Mouse (Mus musculus): Measurements from ENCODE around the gene Abtb2. TPM values are rescaled to one million over a fixed set of nuclear protein-coding genes. Genes with fewer than 3 reads are reported as not detected.

Abtb2 gene
- polyA plus RNA-seq, 1 experiment from 2014 or later: 5.6 TPM

DNA sequence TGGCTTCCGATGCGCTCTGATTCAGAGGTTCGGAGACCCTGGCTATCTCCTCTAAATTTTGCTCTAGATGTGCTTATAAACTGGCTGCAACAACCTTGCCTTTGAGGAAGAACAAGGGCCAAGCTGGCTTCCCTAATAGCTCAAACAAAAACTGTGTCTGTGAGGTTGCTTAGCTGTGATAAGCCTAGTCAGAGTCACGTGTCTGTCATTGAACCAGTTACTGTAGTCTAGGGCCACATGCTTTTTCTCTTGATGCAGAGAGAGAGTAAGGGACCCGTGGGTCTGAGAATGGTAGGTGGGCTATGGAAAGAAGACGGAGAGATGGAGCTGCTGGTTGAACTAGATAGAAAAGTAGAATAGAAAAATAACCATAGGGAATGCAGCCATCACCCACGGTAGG is 24.5 kb downstream of the Abtb2 start:
- no peak overlapping the region for H3K27ac ChIP-seq
- no peak for DNase-seq (ENCODE audit: low spot score)
- 89% methylated on average over 7 of the region's 7 CpGs for WGBS
- TF ChIP-seq CTCF (IDR thresholded peaks at IDR 0.05; ENCODE audit: low read depth): no peak
- no peak overlapping the region for H3K4me3 ChIP-seq (replicated peaks; ENCODE audit: low read depth, low read length)
- H3K4me2 ChIP-seq (ENCODE audit: low read length): no peak overlapping the region
- no peaks in the 10 kb centered on the region for H3K27me3 ChIP-seq (ENCODE audit: insufficient read depth, low read length)
- no peak overlapping the region for H3K9ac ChIP-seq (ENCODE audit: low read depth, low read length)
- H3K4me1 ChIP-seq (replicated peaks; ENCODE audit: insufficient read depth, low read length): no peaks in the 10 kb centered on the region
- no peaks in the 10 kb centered on the region for H3K36me3 ChIP-seq (ENCODE audit: insufficient read depth, low read length)
- H3K9me3 ChIP-seq (replicated peaks; ENCODE audit: low read length): no peaks in the 10 kb centered on the region
- no peak for ATAC-seq (replicated peaks; ENCODE audit: low FRiP score, low read depth)

GRCm38 (mm10) chr2:103591742-103592590 is 25.9 kb downstream of the Abtb2 start:
- 62% methylated on average over 9 of the region's 9 CpGs for WGBS
- no peak overlapping the region for H3K4me3 ChIP-seq (replicated peaks; ENCODE audit: low read depth, low read length)
- H3K27me3 ChIP-seq (ENCODE audit: insufficient read depth, low read length): no peaks in the 10 kb centered on the region
- no peak overlapping the region for H3K9ac ChIP-seq (ENCODE audit: low read depth, low read length)
- DNase-seq (ENCODE audit: low spot score): no peak
- no peak overlapping the region for H3K27ac ChIP-seq
- ATAC-seq (replicated peaks; ENCODE audit: low FRiP score, low read depth): no peak
- TF ChIP-seq CTCF (IDR thresholded peaks at IDR 0.05; ENCODE audit: low read depth): no peak
- H3K9me3 ChIP-seq (replicated peaks; ENCODE audit: low read length): no peaks in the 10 kb centered on the region
- no peak overlapping the region for H3K4me2 ChIP-seq (ENCODE audit: low read length)
- H3K36me3 ChIP-seq (ENCODE audit: insufficient read depth, low read length): no peaks in the 10 kb centered on the region
- no peaks in the 10 kb centered on the region for H3K4me1 ChIP-seq (replicated peaks; ENCODE audit: insufficient read depth, low read length)

DNA sequence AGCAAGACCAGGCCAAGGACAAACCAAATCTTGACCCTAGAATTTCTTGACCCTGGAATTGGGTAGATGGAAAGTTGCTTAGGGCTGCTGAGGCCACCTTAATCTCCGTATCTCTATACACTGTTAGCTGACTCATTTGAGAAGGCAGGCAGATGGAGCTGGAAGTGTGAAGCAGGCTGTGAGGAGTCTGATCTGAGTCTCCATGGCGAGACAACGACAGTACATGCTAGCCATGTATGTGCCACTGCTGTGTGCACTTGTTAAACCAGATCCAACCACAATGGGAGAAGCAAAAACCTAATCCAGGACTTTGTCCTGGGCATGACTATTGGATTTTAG is 26.4 kb downstream of the Abtb2 start:
- Histone ChIP-seq H3K27ac (no peak overlapping the region), H3K4me1 (replicated peaks; ENCODE audit: insufficient read depth, low read length) (no peaks in the 10 kb centered on the region), H3K9me3 (replicated peaks; ENCODE audit: low read length) (no peaks in the 10 kb centered on the region), H3K9ac (ENCODE audit: low read depth, low read length) (no peak overlapping the region), H3K4me3 (replicated peaks; ENCODE audit: low read depth, low read length) (no peak overlapping the region), H3K36me3 (ENCODE audit: insufficient read depth, low read length) (no peaks in the 10 kb centered on the region), H3K27me3 (ENCODE audit: insufficient read depth, low read length) (no peaks in the 10 kb centered on the region), H3K4me2 (ENCODE audit: low read length) (no peak overlapping the region)
- ATAC-seq (replicated peaks; ENCODE audit: low FRiP score, low read depth) (no peak), DNase-seq (ENCODE audit: low spot score) (no peak)
- WGBS: 80% methylated on average over 3 of the region's 3 CpGs
- TF ChIP-seq CTCF (IDR thresholded peaks at IDR 0.05; ENCODE audit: low read depth): no peak

DNA sequence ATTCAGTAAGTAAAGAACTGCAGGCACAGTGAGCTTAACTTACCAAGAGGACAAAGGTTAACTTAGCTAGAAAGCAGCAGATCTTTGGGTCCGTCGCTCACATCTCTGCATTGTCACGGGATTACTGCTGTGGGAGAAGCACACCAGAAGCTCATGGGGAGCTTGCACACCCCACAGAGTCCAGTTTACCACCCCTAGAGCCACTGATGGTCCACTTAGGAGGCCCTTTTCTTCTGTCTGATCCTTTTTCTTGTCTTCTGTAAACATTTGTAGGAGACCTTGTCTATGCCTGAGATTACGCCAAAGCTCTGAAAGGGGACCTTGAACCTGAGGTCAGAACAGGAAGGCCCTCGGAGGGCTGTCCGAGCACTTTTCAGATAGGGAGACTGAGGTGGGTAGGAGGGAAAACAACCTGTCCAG is 28.5 kb downstream of the Abtb2 start:
- peak; percentile 58 for ATAC-seq (replicated peaks; ENCODE audit: low FRiP score, low read depth)
- no peak for DNase-seq (ENCODE audit: low spot score)
- Histone ChIP-seq H3K36me3 (ENCODE audit: insufficient read depth, low read length) (no peaks in the 10 kb centered on the region), H3K4me1 (replicated peaks; ENCODE audit: insufficient read depth, low read length) (peaks cover 6% of the 10 kb centered on the region; the same call in 1 of the 2 replicates), H3K4me3 (replicated peaks; ENCODE audit: low read depth, low read length) (no peak overlapping the region), H3K4me2 (ENCODE audit: low read length) (no peak overlapping the region), H3K9ac (ENCODE audit: low read depth, low read length) (no peak overlapping the region), H3K27me3 (ENCODE audit: insufficient read depth, low read length) (no peaks in the 10 kb centered on the region), H3K9me3 (replicated peaks; ENCODE audit: low read length) (no peaks in the 10 kb centered on the region), H3K27ac (peak overlapping the region; percentile 72)
- TF ChIP-seq CTCF (IDR thresholded peaks at IDR 0.05; ENCODE audit: low read depth): no peak
- 56% methylated on average over 6 of the region's 6 CpGs for WGBS

DNA sequence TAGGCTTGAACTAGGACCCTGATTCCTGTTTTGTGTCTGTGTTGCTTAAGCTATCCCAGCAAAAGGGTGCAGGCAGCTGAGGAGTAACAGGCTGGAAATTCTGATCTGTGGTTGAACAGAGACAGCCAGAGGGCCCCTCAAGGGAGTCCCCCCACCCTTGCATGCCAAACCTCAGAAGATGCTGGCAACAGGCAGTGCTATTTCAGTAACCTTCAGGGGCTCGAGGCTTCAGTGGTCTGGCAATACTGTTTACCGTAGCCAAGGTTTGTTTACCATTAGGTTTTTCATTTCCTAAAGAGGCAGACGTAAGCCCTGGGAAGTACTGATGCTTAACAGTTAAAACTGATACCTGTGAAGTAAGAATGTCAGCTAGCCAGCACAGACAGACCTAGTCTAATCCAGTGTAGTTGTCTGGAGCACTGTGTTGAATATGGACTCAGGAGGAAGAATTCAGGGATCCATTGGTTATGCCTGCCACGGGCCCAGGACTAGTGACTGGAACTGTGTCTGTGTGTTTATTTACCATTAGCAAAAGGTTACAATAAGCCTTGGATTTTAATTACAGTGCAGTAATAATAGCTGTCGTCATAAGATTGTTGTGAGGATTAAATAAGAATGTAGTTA is 29.0 kb downstream of the Abtb2 start:
- Histone ChIP-seq H3K27ac (peak overlapping the region; percentile 72), H3K9ac (ENCODE audit: low read depth, low read length) (no peak overlapping the region), H3K4me2 (ENCODE audit: low read length) (no peak overlapping the region), H3K9me3 (replicated peaks; ENCODE audit: low read length) (no peaks in the 10 kb centered on the region), H3K36me3 (ENCODE audit: insufficient read depth, low read length) (no peaks in the 10 kb centered on the region), H3K27me3 (ENCODE audit: insufficient read depth, low read length) (no peaks in the 10 kb centered on the region), H3K4me1 (replicated peaks; ENCODE audit: insufficient read depth, low read length) (peaks cover 10% of the 10 kb centered on the region), H3K4me3 (replicated peaks; ENCODE audit: low read depth, low read length) (no peak overlapping the region)
- peak; percentile 41; the same call in 1 of the 2 replicates for ATAC-seq (replicated peaks; ENCODE audit: low FRiP score, low read depth)
- DNase-seq (ENCODE audit: low spot score): no peak
- no peak for TF ChIP-seq CTCF (IDR thresholded peaks at IDR 0.05; ENCODE audit: low read depth)
- WGBS: 38% methylated on average over 5 of the region's 5 CpGs

DNA sequence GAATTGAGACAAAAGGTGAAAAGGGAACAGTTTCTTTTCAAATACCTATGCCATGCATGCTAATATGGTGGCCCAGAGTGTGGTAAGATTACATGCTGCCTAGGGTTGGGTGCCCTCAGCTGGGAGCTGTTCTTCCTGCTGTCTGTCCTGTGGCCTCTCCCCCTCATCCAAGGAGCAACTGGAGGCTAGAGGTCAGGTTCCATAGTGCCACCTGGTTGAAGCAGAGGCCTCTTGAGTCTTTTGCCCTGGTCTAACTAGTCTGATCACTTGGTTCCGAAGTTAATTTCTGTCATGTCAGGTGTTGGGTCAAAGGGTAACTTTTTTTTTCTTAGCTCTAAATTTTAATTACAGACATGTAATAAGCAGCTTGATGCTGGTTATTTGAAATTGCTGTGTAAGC is 33.2 kb downstream of the Abtb2 start:
- Histone ChIP-seq H3K4me1 (replicated peaks; ENCODE audit: insufficient read depth, low read length) (peaks cover 12% of the 10 kb centered on the region), H3K9ac (ENCODE audit: low read depth, low read length) (no peak overlapping the region), H3K9me3 (replicated peaks; ENCODE audit: low read length) (no peaks in the 10 kb centered on the region), H3K36me3 (ENCODE audit: insufficient read depth, low read length) (no peaks in the 10 kb centered on the region), H3K27ac (0 out of 2 replicates have a peak overlapping the region, but pooled peaks have one; percentile 44), H3K4me3 (replicated peaks; ENCODE audit: low read depth, low read length) (no peak overlapping the region), H3K27me3 (ENCODE audit: insufficient read depth, low read length) (no peaks in the 10 kb centered on the region), H3K4me2 (ENCODE audit: low read length) (no peak overlapping the region)
- 58% methylated on average over 1 of the region's 1 CpGs for WGBS
- DNase-seq (ENCODE audit: low spot score) (no peak), ATAC-seq (replicated peaks; ENCODE audit: low FRiP score, low read depth) (no peak)
- TF ChIP-seq CTCF (IDR thresholded peaks at IDR 0.05; ENCODE audit: low read depth): no peak

Measured in kidney, postnatal 0 days (tissue).